Mouse (Mus musculus): ENCODE results near the gene Senp2.

DNA sequence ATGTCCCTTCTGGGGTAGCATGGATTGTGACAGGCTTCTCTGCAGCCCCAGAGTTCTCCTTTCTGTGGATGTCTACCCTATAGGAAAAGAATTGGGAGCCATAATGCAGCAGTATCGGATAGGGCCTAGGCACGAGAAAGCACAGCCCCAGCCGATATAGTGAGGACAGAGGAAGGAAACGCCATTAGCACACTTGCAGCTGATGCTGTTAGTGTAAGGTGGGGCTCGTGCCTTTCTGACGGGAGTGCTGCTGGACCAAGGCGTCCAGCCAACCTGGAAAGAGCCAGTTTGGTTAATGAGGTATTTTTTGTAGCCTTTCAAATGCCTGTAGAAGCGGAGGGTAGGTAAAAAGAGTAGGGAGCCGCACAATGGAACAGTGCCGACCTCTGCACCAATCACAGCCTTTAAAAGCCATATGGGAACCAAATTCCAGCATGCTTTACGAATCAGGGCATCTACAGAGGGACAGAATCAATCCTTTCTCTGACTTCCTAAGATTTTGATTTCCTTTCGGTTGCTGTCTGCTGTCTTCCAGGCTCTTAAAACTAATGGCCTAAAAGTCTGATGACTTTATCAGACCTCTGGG lies 70.9 kb downstream of the Senp2 start:
- TF ChIP-seq CTCF (IDR thresholded peaks at IDR 0.05; ENCODE audit: borderline replicate concordance, insufficient read depth, low read depth, low read length): no peak
- no peak for TF ChIP-seq POLR2A (IDR thresholded peaks at IDR 0.05; ENCODE audit: borderline replicate concordance, insufficient read depth, low read length)
